Mouse (Mus musculus) ES-E14 (cell line): ENCODE results near the gene Fam104a. TPM values are rescaled to one million over a fixed set of nuclear protein-coding genes. Genes with fewer than 3 reads are reported as not detected.

Experiments
- DNase-seq: peaks from one replicate; pipeline ENCODE4 v3.0.0-alpha.2; 2013; ENCODE audit warnings: low read depth, low spot score
- H3K27ac ChIP-seq: 2 replicates; pipeline ENCODE4 v1.5.1; 2012; ENCODE audit warnings: low read depth, mild to moderate bottlenecking, low read length, moderate library complexity, mixed read lengths; ENCODE audit not compliant: poor library complexity, insufficient read depth, severe bottlenecking
- H3K36me3 ChIP-seq: 2 replicates; pipeline ENCODE4 v1.6.1; 2012; ENCODE audit warnings: mild to moderate bottlenecking, low read length, moderate library complexity, mixed read lengths; ENCODE audit not compliant: control insufficient read depth, poor library complexity, insufficient read depth, severe bottlenecking
- H3K4me1 ChIP-seq, 2 experiments: fragments of 150-350 bp in 1 of 2; sonication (generic) in 1 of 2; 2 replicates each; pipeline ENCODE4 v1.6.1; 2012; ENCODE audit warnings: low read length in 2 of 2, mild to moderate bottlenecking in 1 of 2, mixed read lengths in 1 of 2; ENCODE audit not compliant: control insufficient read depth in 2 of 2, insufficient read depth in 2 of 2, poor library complexity in 1 of 2
- H3K4me3 ChIP-seq, 2 experiments: fragments of 150-350 bp in 1 of 2; sonication (generic) in 1 of 2; 2 replicates each; pipeline ENCODE4 v1.5.1; 2012; ENCODE audit warnings: low read length in 2 of 2, low read depth in 1 of 2, mild to moderate bottlenecking in 1 of 2, mixed read lengths in 1 of 2; ENCODE audit not compliant: insufficient read depth in 1 of 2, poor library complexity in 1 of 2, severe bottlenecking in 1 of 2
- H3K9ac ChIP-seq: 2 replicates; pipeline ENCODE4 v1.6.1; 2012; ENCODE audit warnings: low read depth, mild to moderate bottlenecking, low read length, mixed read lengths; ENCODE audit not compliant: poor library complexity, insufficient read depth, severe bottlenecking
- H3K9me3 ChIP-seq: fragments of 150-350 bp; sonication (generic); 2 replicates; pipeline ENCODE4 v1.6.1; 2012; ENCODE audit warnings: low read depth, mild to moderate bottlenecking, low read length; ENCODE audit not compliant: control insufficient read depth, insufficient read depth
- CHD2 ChIP-seq: IDR thresholded peaks from 2 replicates; pipeline ENCODE4 v1.6.1; 2014; ENCODE audit warnings: mild to moderate bottlenecking, low read depth, low read length, inconsistent platforms
- HCFC1 ChIP-seq: IDR thresholded peaks from 2 replicates; pipeline ENCODE4 v1.6.1; 2012; ENCODE audit warnings: low read length, inconsistent platforms, borderline replicate concordance; ENCODE audit not compliant: insufficient read depth
- MAFK ChIP-seq: IDR thresholded peaks from 2 replicates; pipeline ENCODE4 v1.6.1; 2014; ENCODE audit warnings: mild to moderate bottlenecking, low read depth, low read length, inconsistent platforms; ENCODE audit not compliant: insufficient read depth
- ZC3H11A ChIP-seq: IDR thresholded peaks from 2 replicates; pipeline ENCODE4 v1.6.1; 2012; ENCODE audit warnings: low read depth, mild to moderate bottlenecking, inconsistent platforms, low read length, borderline replicate concordance
- ZNF384 ChIP-seq: IDR thresholded peaks from 2 replicates; pipeline ENCODE4 v1.6.1; 2012; ENCODE audit warnings: low read depth, low read length, inconsistent platforms
- in situ Hi-C, 2 experiments: fragments of 600-800 bp; cut with MboI; formaldehyde crosslinking; loops; one replicate each; pipeline ENCODE4 v1.15.1; 2025; ENCODE audit warnings: low sequenced_read_pairs in 2 of 2, inconsistent platforms in 1 of 2; ENCODE audit not compliant: unreplicated experiment in 2 of 2
- total RNA-seq: library from RNA; depleted of rRNA; stranded (reverse); fragments of 300-350 nt; gene quantifications from 2 replicates; pipeline ENCODE4 v1.2.3, GENCODE M21; 2012

Gene Fam104a
- total RNA-seq, 1 experiment: 18.0 TPM

DNA sequence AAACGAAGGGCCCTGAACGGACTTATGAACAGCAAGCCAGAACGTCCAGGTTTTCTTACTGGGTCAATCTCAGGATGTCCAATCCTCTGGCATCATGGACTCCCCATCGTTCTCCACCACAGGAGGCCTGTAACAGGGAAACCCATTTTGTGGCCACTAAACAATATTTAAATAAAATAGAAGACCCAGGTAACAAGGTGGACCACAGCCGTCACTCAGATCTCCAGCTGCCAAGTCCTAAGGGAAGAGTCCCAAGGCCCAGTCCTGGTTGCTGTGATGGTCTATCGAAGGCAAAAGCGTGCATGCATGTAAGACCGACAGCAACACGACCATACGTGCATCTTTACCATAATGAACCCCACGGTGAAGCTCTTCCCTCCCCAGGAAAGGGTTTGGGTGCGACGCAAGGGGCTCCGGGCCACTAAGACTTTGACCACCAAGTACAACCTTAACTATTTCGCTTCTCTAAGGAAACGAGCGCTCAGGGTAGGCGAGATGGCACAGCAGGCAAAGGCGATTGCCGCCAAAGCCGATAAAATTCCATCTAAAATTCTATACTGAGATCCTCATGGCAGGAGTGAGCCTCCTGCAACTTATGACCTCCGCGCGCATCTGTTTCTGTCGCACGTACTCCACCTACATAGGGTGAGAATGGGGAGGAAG is 35.1 kb downstream of the Fam104a start, which contains the start of gene Cog1:
TSS of gene Cog1 (plus strand) at position 480 of the 663 bp plus-strand sequence.
- TF ChIP-seq ZNF384 (no peak), CHD2 (no peak), ZC3H11A (no peak), MAFK (no peak), HCFC1 (no peak)
- Histone ChIP-seq H3K9me3 (no peaks in the 10 kb centered on the region), H3K36me3 (peaks cover 9% of the 10 kb centered on the region), H3K4me1 (peaks cover 5 to 11% of the 10 kb centered on the region in 2 experiments; a peak in 2 of 4 replicates), H3K9ac (peak within 1 kb of the TSS; percentile 96), H3K27ac (no peak within 1 kb of the TSS; the same call in 1 of the 2 replicates), H3K4me3 (peak within 1 kb of the TSS; percentile 80 to 100)
- in situ Hi-C loops: loop anchor here (5.0 to 25.0 kb wide), 2 partner anchors 163 to 462 kb away; no protein-coding TSS in a partner anchor
- DNase-seq: no peak

DNA sequence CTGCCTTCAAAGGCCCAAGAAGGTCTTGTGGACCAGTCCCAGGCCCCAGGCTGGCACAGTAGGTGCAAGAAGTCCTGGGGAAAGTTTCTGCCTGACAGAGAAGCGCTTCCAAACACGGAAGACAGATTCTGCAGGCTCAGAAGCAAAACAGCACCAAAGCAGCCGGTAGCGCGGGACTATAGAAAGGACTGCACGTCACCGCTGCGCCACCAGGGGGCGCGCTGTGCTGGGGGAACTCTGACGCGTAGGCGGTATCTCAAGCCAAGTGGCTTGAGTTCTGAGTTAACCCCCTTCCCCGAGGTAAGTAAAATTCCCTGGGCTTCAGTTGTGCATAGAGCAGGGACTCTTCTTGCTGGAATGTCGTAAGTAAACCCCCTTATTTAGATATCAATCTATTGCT is 35.8 kb downstream of the Fam104a start:
- Histone ChIP-seq H3K27ac (no peak overlapping the region), H3K36me3 (peaks cover 5% of the 10 kb centered on the region; the same call in 1 of the 2 replicates), H3K4me1 (peaks cover 5 to 11% of the 10 kb centered on the region in 2 experiments; a peak in 2 of 4 replicates), H3K9me3 (no peaks in the 10 kb centered on the region), H3K4me3 (no peak overlapping the region), H3K9ac (peak overlapping the region; percentile 67; the same call in 1 of the 2 replicates)
- DNase-seq: peak; percentile 78
- TF ChIP-seq ZC3H11A (no peak), HCFC1 (0 out of 2 replicates have a peak, but pooled peaks have one; percentile 40)
- in situ Hi-C loops: loop anchor here (5.0 to 25.0 kb wide), 2 partner anchors 164 to 461 kb away; no protein-coding TSS in a partner anchor

DNA sequence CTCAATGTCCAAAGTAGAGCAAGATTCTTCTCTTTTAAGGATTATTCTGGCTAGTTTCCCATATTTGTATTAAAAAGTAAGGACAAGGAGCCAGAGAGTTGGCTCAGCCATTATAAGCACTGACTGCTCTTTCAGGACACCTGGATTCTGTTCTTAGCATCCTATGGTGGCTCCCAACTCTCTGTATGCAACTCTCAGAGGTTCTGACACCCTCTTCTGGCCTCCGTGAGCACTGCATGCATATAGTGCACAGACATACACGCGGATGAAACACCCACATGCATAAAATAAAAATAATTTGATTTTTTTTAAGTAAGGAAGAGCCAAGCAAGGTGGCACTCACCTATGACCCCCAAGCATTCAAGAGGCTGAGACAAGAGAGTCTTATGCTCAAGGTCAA is 38.8 kb downstream of the Fam104a start:
- H3K4me3 ChIP-seq: no peak overlapping the region
- no peaks in the 10 kb centered on the region for H3K9me3 ChIP-seq
- H3K27ac ChIP-seq: no peak overlapping the region
- peaks cover 2 to 4% of the 10 kb centered on the region in 2 experiments; a peak in 2 of 4 replicates for H3K4me1 ChIP-seq
- no peak for DNase-seq
- no peak overlapping the region for H3K9ac ChIP-seq
- in situ Hi-C loops: loop anchor here (5.0 to 25.0 kb wide), 2 partner anchors 167 to 458 kb away; no protein-coding TSS in a partner anchor
- TF ChIP-seq CHD2: no peak
- TF ChIP-seq ZC3H11A: no peak
- TF ChIP-seq MAFK: no peak
- TF ChIP-seq ZNF384: no peak
- no peak for TF ChIP-seq HCFC1
- H3K36me3 ChIP-seq: no peaks in the 10 kb centered on the region

GRCm38 (mm10) chr11:113638680-113639079 is 45.3 kb downstream of the Fam104a start:
- no peak for DNase-seq
- H3K4me3 ChIP-seq: no peak overlapping the region
- H3K27ac ChIP-seq: no peak overlapping the region
- no peaks in the 10 kb centered on the region for H3K4me1 ChIP-seq
- H3K9ac ChIP-seq: no peak overlapping the region
- no peaks in the 10 kb centered on the region for H3K36me3 ChIP-seq
- TF ChIP-seq MAFK (no peak), ZNF384 (no peak), HCFC1 (no peak), ZC3H11A (no peak), CHD2 (no peak)
- in situ Hi-C loops: loop anchor here in 1 of 2 experiments (25.0 kb wide), 1 partner anchor 451 kb away; no protein-coding TSS in a partner anchor
- H3K9me3 ChIP-seq: peaks cover 7% of the 10 kb centered on the region; the same call in 1 of the 2 replicates
